Mouse (Mus musculus) cerebellum, adult 2 months (tissue): ENCODE data around the gene Rnf19b.

Experiments used
- CTCF ChIP-seq: fragments of 200-500 bp; IDR thresholded peaks from 2 replicates; pipeline ENCODE4 v1.5.1; 2011; ENCODE audit warnings: low read depth, mild to moderate bottlenecking, control low read depth, low read length, moderate library complexity, borderline replicate concordance; ENCODE audit not compliant: insufficient read depth
- POLR2A ChIP-seq: fragments of 200-500 bp; IDR thresholded peaks from 2 replicates; pipeline ENCODE4 v1.6.1; 2011; ENCODE audit warnings: low read length, control low read depth, borderline replicate concordance; ENCODE audit not compliant: insufficient read depth

- TF ChIP-seq CTCF: no peak
- no peak for TF ChIP-seq POLR2A
These were observed 27.3 kb upstream of the Rnf19b start for GRCm38 (mm10) chr4:129030746-129031145.
